Mouse (Mus musculus): ENCODE results near the gene Gm10300. TPM values are rescaled to one million over a fixed set of nuclear protein-coding genes. Genes with fewer than 3 reads are reported as not detected.

Gene Gm10300
- total and polyA plus RNA-seq, 3 experiments: 0.08 TPM; not detected in 2

DNA sequence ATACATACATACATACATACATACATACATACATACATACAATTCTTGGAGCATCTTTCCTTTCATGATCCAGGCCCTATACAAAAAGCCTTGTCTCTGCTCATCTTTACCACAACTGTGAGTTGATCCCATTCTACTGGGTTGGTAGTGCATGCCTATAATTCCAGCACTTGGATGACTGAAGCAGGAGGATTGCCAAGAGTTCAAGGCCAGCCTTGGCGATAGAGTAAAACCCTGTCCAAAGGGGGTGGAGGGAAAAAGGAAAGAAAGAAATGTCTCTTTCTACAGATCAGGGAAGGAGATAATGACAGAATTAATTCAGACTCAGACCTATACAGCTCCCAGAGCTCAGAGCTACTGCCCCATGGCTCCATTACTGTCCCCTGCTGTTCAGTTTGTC lies 48.7 kb downstream of the Gm10300 start:
- Histone ChIP-seq H3K9ac (ENCODE audit: insufficient read depth, low read depth) (no peak overlapping the region), H3K79me2 (replicated peaks; ENCODE audit: control insufficient read depth, extremely low read depth, insufficient read depth, poor library complexity, severe bottlenecking) (no peaks in the 10 kb centered on the region), H3K36me3 (replicated peaks in 1 of 2; ENCODE audit: control insufficient read depth in 1 of 2, insufficient read depth in 1 of 2, low read length in 1 of 2) (no peaks in the 10 kb centered on the region), H3K27ac (ENCODE audit: insufficient read depth, low read depth) (no peak overlapping the region), H3K4me2 (ENCODE audit: insufficient read depth, low read depth, poor library complexity, severe bottlenecking) (no peak overlapping the region), H3K9me3 (replicated peaks; ENCODE audit: low read length) (peaks cover 4% of the 10 kb centered on the region), H3K4me3 (replicated peaks in 1 of 3; ENCODE audit: low read depth in 2 of 3, low read length in 2 of 3, poor library complexity in 1 of 3) (no peak overlapping the region), H3K4me1 (ENCODE audit: control insufficient read depth in 1 of 2, insufficient read depth in 2 of 2) (no peaks in the 10 kb centered on the region), H3K27me3 (replicated peaks) (peaks cover 79% of the 10 kb centered on the region)
- TF ChIP-seq MAFK (IDR thresholded peaks at IDR 0.05; ENCODE audit: insufficient replicate concordance, low read length) (no peak), MAZ (IDR thresholded peaks at IDR 0.05; ENCODE audit: low read depth, low read length) (no peak), USF1 (IDR thresholded peaks at IDR 0.05; ENCODE audit: low read depth, low read length) (no peak), GABPA (IDR thresholded peaks at IDR 0.05; ENCODE audit: insufficient replicate concordance, low read depth, low read length) (no peak), JUND (conservative IDR thresholded peaks at IDR 0.05; ENCODE audit: low read depth, low read length) (no peak), USF2 (conservative IDR thresholded peaks at IDR 0.05; ENCODE audit: low read depth, low read length) (no peak), E2F4 (IDR thresholded peaks at IDR 0.05; ENCODE audit: insufficient replicate concordance, low read depth, low read length) (no peak), CTCF (conservative IDR thresholded peaks at IDR 0.05 in 1 of 2, IDR thresholded peaks at IDR 0.05 in 1 of 2; ENCODE audit: low read depth in 2 of 2, low read length in 2 of 2) (no peak), KAT2A (IDR thresholded peaks at IDR 0.05; ENCODE audit: insufficient replicate concordance, low read length) (no peak), CHD1 (IDR thresholded peaks at IDR 0.05; ENCODE audit: low read depth, low read length) (no peak), ETS1 (conservative IDR thresholded peaks at IDR 0.05; ENCODE audit: low read depth, low read length) (no peak), MAX (IDR thresholded peaks at IDR 0.05; ENCODE audit: low read length) (no peak)
- dilution Hi-C loops (cut with MboI; ENCODE audit: extremely low pct_ligation_motif_present, extremely low pct_unique_long_range_greater_than_20kb, low sequenced_read_pairs) (no loop called here), in situ Hi-C loops (cut with MboI; ENCODE audit: low pct_ligation_motif_present, low pct_unique_long_range_greater_than_20kb, low sequenced_read_pairs) (no loop called here)
- DNase-seq (ENCODE audit: extremely low read depth): no peak

Other genes starting within 250 kb of the Gm10300 start
- gene Ptpru, start 236.4 kb upstream of the Gm10300 start, total RNA-seq (2012; rRNA removed): 0.08 and 0.38 TPM in 2 replicates
- gene Ptpru, start 236.4 kb upstream of the Gm10300 start, total RNA-seq (2014; rRNA removed): not detected in 2 replicates
- gene Ptpru, start 236.4 kb upstream of the Gm10300 start, polyA plus RNA-seq (2012; ENCODE audit: insufficient read length, low read depth): not detected in 2 replicates
- gene Mecr, start 231.2 kb upstream of the Gm10300 start, total RNA-seq (2012; rRNA removed): 42.8 and 43.0 TPM in 2 replicates
- gene Mecr, start 231.2 kb upstream of the Gm10300 start, total RNA-seq (2014; rRNA removed): 54.6 and 56.4 TPM in 2 replicates
- 77.1 and 77.3 TPM in 2 replicates for gene Mecr, start 231.2 kb upstream of the Gm10300 start, polyA plus RNA-seq (2012; ENCODE audit: insufficient read length, low read depth)
- 47.2 and 54.4 TPM in 2 replicates for gene Srsf4, start 201.1 kb upstream of the Gm10300 start, total RNA-seq (2012; rRNA removed)
- gene Srsf4, start 201.1 kb upstream of the Gm10300 start, total RNA-seq (2014; rRNA removed): 13.7 and 14.5 TPM in 2 replicates
- 101 and 105 TPM in 2 replicates for gene Srsf4, start 201.1 kb upstream of the Gm10300 start, polyA plus RNA-seq (2012; ENCODE audit: insufficient read length, low read depth)
- not detected in 2 replicates for gene Tmem200b, start 152.9 kb upstream of the Gm10300 start, total RNA-seq (2012; rRNA removed)
- gene Tmem200b, start 152.9 kb upstream of the Gm10300 start, total RNA-seq (2014; rRNA removed): not detected in 2 replicates
- not detected in 2 replicates for gene Tmem200b, start 152.9 kb upstream of the Gm10300 start, polyA plus RNA-seq (2012; ENCODE audit: insufficient read length, low read depth)
- 8.4 and 10.0 TPM in 2 replicates for gene Epb41, start 624 bp downstream of the Gm10300 start, total RNA-seq (2012; rRNA removed)
- gene Epb41, start 624 bp downstream of the Gm10300 start, total RNA-seq (2014; rRNA removed): 6.0 and 7.1 TPM in 2 replicates
- gene Epb41, start 624 bp downstream of the Gm10300 start, polyA plus RNA-seq (2012; ENCODE audit: insufficient read length, low read depth): 16.5 and 21.6 TPM in 2 replicates
- not detected in 2 replicates for gene Oprd1, start 69.8 kb downstream of the Gm10300 start, total RNA-seq (2012; rRNA removed)
- not detected in 2 replicates for gene Oprd1, start 69.8 kb downstream of the Gm10300 start, total RNA-seq (2014; rRNA removed)
- not detected in 2 replicates for gene Oprd1, start 69.8 kb downstream of the Gm10300 start, polyA plus RNA-seq (2012; ENCODE audit: insufficient read length, low read depth)
- 51.6 and 63.8 TPM in 2 replicates for gene Ythdf2, start 137.6 kb downstream of the Gm10300 start, total RNA-seq (2012; rRNA removed)
- 53.3 and 56.5 TPM in 2 replicates for gene Ythdf2, start 137.6 kb downstream of the Gm10300 start, total RNA-seq (2014; rRNA removed)
- gene Ythdf2, start 137.6 kb downstream of the Gm10300 start, polyA plus RNA-seq (2012; ENCODE audit: insufficient read length, low read depth): 78.3 and 79.4 TPM in 2 replicates
- 8.8 and 9.0 TPM in 2 replicates for gene Gmeb1, start 186.9 kb downstream of the Gm10300 start, total RNA-seq (2012; rRNA removed)
- gene Gmeb1, start 186.9 kb downstream of the Gm10300 start, total RNA-seq (2014; rRNA removed): 7.9 and 8.2 TPM in 2 replicates
- gene Gmeb1, start 186.9 kb downstream of the Gm10300 start, polyA plus RNA-seq (2012; ENCODE audit: insufficient read length, low read depth): 18.0 and 19.3 TPM in 2 replicates
- 29.8 and 40.2 TPM in 2 replicates for gene Taf12, start 199.7 kb downstream of the Gm10300 start, total RNA-seq (2012; rRNA removed)
- 74.7 and 86.1 TPM in 2 replicates for gene Taf12, start 199.7 kb downstream of the Gm10300 start, total RNA-seq (2014; rRNA removed)
- gene Taf12, start 199.7 kb downstream of the Gm10300 start, polyA plus RNA-seq (2012; ENCODE audit: insufficient read length, low read depth): 47.8 and 53.5 TPM in 2 replicates
- 0.38 and 0.51 TPM in 2 replicates for gene Rab42, start 228.7 kb downstream of the Gm10300 start, total RNA-seq (2012; rRNA removed)
- not detected in 2 replicates for gene Rab42, start 228.7 kb downstream of the Gm10300 start, total RNA-seq (2014; rRNA removed)
- gene Rab42, start 228.7 kb downstream of the Gm10300 start, polyA plus RNA-seq (2012; ENCODE audit: insufficient read length, low read depth): 0.31 TPM in 1 of 2 replicates, not detected in the other

Measured in CH12.LX (cell line).